Mouse (Mus musculus) urinary bladder, adult 2 months (tissue): ENCODE data around the gene Havcr2. TPM values are rescaled to one million over a fixed set of nuclear protein-coding genes. Genes with fewer than 3 reads are reported as not detected.
A peak's percentile ranks its signal among the peaks of the same experiment; 100 is the strongest.
"Not testable (repeated sequence)": the region's sequence is repeated elsewhere in the genome, so short reads cannot be mapped to it uniquely, and the experiment has no call there.

Experiments
- DNase-seq: peaks from one replicate; pipeline ENCODE4 v3.0.0; 2022; ENCODE audit warnings: low spot score
- polyA plus RNA-seq: library from polyadenylated mRNA; depleted of rRNA; stranded (reverse); fragments of >200 nt; gene quantifications from 2 replicates; pipeline ENCODE4 v1.2.3, GENCODE M21; 2012; rRNA removed

The Havcr2 gene
- 0.37 and 0.46 TPM in 2 replicates for polyA plus RNA-seq

DNA sequence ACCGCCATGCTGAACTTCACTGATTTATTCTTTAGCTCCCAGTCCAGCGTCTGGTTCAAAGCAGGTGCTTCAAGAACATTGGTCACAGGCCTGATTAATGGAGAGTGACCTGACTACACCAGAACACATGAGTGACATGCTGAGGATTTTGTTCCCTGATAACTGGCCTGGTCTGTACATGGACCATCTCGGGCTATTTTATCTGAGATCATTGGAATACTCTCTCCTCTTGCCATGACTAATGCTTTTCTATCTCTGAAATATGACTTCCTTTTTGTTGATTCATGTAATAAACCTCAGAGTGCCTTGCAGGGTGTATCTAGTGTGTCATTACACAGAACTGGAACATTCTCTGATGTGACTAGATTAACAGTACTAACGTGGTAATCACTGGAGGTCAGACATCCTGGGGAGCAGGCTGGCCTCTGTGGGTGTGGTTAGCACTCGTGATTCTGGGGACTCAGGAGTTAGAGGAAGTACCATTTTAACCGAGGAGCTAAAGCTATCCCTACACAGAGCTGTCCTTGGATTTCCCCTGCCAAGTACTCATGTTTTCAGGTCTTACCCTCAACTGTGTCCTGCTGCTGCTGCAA, at the start of gene Havcr2:
Gene Havcr2, plus strand, starts transcription at position 483 of the 593 bp plus-strand sequence.
- no peak for DNase-seq

DNA sequence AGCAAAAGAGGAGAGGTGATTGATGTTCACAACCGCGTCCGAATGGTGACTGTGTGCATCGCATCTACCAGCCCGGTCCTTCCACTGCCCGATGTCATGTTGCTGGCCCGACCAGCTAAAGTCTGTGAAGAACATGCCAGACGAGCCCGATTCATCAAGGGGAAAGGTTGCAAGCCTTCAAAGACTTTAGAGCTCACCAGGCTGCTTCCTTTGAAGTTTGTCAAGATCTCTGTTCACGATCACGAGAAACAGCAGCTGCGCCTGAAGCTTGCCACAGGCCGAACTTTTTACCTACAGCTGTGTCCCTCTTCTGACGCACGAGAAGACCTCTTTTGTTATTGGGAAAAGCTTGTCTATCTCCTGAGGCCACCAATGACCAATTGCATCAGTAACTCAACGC, 49.7 kb upstream of the Havcr2 start:
- DNase-seq = no peak

DNA sequence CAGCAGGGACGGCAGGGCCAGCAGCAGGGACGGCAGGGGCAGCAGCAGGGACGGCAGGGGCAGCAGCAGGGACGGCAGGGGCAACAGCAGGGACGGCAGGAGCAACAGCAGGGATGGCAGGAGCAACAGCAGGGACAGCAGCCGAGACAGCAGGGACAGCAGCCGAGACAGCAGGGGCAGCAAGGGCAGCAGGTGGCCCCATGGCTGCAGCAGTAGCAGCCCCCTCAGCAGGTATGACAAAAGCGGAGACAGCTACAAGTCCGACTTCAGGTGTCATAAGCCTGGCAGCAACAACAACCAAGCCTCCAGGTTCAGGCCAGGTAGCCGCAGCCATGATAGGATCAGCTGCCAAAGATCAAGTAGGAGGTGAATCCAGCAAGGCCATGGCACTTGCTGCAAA, 48.0 kb upstream of the Havcr2 start:
- no peak for DNase-seq

DNA sequence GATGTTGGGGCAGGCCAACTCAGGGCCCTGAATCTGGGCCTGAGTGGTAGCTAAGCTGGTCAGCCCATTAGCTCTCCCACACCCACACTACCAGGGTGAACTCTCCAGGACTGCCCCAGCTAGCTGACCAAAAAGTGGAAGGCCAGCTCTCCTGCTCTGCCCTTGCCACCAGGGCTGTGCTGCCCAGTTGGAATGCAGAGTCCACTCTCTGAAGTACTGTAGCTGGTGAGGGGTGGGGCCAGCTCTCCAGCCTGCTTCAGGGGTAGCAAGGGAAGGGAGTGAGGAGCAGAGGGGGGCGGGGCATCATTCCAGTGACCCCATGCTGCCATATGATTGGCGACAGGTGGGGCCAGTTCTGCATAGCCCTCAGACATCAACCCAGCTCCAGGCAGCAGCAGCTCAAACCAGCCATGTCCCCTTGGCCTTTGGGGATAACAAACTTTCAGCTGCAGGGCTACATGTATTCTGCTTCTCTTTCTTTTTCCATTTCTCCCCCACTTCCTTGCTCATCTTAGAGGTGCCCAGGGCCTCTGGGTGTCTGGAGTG, 44.6 kb upstream of the Havcr2 start:
- DNase-seq = no peak

DNA sequence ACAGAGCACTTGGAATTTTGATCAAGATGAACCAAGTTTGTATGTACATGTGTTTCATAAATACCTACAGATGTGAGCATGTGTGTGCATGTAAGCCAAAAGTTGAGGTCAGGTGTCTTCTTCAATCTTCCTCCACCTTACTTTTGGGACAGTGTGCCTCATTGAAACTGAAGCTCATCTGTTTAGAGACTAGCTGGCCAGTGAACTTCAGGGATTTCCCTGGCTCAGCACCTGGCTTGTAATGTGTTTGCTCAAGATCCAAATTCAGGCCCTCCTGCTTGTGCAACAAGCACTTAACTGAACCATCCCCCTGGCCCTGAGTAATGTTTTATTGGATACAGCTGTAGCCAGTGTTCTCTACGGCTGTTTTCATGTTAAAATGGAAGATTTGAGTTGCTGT, 36.3 kb upstream of the Havcr2 start:
- no peak for DNase-seq

DNA sequence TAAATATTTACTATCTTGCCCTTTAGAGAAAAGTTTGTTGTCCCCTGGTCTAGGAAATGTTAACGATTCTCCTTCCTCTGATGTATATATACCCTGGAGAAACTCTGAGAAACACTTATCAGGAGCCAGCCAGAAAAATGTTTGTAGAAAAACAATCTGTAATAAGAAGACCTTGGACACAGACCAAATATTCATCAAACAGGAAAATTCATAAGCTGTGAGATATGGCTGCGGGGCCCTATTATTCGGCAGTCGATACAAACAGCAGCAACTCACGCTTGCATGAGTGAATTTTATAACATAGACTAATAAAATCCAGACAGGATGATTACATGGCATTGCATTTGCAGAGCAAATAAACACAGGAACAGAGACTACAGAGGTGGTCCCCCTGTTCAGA, 35.9 kb upstream of the Havcr2 start:
- no peak for DNase-seq

DNA sequence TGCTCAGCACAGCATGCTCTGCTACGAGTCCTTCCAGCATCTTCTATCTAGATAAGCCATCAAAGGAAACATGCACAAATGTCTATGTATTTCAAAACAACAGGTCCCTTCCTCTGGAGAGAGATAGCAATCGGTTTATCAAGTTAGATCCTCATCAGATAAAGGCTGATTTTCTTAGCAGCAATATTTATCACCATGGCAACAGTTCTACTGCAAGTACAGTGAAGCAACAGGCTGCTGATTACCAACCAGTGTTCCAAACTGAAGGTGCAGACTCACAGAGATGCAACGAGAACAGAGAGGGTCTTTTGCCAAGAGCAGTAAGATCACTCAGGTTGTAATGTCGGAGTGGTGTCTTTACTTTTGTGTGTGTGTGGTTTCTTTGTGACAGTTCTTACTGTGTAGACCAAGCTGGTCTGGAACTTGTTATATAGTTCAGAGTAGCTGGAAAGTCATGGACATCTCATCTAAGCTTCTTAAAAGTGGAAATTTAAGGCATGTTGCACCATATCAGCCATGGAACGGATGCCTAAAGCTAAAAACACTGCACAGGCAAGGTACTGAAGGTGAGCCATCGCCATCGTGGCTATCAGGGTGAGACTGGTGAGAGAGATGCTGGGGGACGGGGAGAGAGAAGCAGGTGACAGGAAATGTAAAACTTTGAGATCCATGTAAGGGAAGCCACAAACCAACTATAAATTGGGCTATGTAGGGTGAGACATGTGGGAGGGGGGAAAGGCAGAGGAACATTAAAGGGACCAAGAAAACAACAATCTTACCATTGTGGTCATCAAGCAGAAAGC, 33.4 kb upstream of the Havcr2 start:
- DNase-seq = no peak

DNA sequence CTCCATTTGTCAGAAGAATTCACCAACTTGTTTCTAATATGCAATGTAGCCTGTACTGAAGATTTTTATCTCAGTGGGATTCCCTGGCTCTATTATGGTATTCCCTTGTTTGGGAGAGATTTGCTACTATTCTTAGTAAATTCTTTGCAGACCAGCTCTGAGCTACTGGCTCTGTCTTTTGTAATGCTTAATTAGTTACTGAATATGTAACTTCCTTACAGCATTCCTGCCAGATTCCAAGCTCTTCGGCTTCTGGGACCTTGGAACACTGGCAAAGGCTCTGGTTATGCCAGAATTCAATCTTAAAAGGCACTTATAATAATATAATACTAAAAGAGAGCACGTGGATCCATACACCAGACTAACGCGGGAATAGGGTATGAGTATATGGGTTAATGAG, 26.6 kb upstream of the Havcr2 start:
- DNase-seq = not testable (repeated sequence)

DNA sequence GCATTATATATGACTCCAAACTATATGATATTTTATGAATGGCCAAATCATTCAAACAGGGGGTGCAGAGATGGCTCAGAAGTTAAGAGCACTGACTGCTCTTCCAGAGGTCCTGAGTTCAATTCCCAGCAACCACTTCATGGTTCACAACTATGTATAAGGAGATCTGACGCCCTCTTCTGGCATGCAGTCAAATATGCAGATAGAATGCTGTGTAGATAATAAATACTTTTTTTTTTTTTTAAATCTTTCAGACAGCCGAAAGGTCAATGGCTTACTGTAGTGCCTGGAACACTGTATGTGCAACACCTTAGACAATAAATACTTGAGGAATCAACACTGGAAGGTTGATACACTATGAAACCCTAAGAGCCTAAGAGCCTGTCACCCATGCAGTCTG, 24.6 kb upstream of the Havcr2 start:
- no peak for DNase-seq

DNA sequence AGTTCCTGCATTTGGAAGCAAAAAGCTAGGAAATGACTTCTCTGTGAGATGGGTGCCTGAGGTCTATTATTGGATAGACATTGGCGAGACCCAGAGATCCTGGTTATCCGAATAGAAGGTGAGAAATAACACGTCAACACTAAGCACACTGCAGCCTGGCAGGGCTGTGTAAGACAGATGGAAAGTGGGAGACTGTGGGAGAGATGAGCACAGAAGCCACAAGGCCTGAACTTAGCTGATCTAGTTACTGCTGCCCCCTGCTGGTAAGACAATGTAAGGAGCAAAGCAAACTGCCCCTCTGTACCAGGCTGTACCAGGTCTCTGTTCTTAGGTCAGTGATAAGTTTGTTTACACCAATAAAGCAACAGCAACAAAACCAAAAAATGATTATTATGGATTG, 23.6 kb upstream of the Havcr2 start:
- DNase-seq = no peak

DNA sequence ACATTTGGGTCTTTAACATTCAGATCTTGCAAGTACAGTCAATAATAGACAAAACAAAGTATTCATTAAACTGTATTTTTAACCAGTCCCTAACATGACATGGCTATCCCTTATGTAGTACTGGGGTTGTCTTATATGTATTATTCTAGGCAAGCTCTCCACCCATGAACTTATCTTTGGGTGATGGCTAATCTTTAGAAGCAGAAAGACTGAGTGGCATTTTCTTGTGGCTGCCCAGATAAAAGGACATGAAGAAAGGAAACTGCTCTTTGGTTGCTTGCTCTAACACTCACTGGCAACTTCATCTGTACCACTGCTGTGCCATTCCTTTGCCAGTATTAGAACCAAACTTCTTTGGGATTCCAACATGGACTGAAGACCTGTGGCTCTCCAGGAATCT, 19.4 kb upstream of the Havcr2 start:
- DNase-seq = no peak

DNA sequence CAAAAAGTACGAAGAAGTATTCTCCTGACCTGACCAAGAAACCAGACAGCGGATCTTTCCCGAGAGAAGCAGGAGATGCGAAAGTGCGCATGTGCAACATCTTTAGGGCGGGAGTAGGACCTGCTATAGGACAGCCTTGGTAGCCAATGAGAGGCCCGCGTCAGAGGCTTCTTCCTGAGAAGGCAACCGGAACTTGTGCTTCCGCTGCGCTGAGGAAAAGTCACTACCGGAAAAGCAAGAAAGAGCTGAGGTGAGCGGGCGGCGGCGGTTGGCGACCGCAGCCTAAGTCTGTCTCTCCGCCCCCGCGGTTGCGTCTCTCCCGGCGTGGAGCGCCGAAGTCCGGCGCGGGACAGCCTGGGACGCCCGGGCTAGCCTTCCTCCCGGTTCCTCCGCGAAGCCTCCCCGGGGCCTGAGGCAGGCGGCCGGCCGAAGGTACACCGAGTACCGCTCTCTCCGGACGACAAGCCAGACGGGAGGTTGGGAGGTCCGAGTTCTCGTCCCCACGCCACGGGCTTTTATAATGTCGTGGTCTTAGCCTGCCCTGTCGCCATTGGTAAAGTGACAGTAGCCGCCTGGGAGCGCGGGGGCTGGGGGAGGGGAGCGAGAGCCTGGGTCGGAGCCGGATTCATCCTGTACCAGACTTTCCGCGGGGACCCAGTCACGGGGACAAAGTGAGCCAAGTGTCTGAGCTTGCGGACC, 17.8 kb upstream of the Havcr2 start, which contains the start of gene Med7:
Gene Med7, plus strand, starts transcription at position 166 of the 699 bp plus-strand sequence.
- peak; percentile 78 for DNase-seq

DNA sequence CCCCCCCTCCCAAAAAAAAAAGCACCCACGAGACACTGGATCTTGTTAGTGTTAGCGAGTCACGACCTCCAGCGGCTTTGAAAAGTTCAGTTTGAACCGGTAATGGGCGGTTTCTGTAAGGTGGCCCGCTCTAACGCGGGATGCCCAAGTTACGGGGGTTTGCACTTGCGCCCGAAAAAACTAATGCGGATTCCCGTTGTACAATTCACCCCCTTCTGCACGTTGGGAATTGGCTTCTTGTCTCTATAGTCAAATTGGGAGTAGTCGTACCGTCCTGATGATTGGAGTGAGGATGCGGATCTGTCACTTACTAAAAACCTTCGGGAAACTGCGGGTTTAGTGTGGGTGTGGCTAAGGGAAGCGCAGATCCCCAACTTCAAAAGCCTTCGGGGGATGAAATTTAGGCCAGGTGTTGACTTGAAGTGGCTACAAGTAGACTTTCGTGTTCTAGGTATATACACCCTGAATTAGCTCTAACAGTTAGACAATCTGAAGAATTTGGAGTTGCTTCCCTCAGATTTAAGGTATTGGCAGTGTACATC, 17.2 kb upstream of the Havcr2 start:
- DNase-seq = no peak

DNA sequence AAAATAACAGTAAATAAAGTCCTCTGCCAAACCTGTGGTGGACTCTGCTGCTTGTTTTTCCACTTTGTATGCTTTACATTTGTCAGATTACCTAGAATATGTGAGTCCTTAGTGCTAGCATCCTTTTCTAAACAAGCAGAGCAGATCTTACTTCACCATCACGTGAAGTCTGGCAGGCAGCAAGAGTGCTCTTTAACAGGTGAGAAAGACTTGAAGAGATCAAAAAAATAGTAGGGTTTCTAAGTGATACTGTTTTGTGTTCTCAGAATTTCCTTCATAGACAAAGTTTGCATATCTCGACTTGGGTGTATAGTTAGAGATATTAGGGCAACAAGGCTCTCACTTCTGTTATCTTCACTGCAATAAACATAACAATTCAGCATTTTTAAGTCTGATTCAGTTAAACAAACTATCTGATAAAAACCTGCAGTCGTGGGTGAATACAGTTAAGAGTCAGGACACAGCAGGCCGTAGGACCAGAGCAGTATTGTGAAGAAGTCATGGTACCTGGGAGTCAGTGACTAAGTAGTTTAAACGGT, 15.7 kb upstream of the Havcr2 start:
- no peak for DNase-seq

DNA sequence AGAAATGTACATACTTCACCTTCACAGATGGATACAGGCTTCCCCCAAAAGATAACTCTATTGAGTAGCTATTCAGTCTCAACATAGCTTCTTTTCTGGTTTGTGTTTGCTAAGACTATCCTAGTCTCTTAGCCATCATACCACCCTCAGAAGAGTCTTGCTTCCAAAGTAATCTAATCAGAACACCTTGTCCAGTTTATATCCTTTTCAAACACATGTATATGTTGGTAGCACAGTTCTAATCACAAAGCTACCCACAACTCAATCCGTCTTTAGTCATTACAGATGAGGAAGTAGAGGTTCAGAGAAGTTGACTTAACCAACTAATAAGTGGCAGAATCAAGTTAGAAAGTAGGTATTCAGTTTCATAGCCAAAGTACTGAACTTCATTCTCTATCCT, 13.0 kb upstream of the Havcr2 start:
- DNase-seq = no peak

DNA sequence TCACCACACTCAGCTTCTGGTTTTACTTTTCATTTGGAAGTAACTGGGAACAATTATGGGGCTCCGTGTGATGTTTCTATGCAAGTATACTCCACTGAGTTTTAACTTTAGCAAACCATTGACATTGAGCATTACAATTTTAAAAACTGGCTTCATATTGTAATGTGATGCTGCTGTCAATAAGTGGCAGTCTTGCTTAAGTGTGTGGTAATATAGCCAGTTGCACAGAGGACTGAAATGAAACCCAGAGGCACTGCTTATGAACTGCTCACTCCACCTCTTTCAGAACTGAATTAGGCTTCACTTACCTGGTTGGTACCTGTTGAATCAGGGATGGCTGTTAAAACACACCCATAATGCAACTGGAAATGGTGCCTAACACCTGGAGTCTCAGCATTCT, 11.6 kb upstream of the Havcr2 start:
- no peak for DNase-seq

DNA sequence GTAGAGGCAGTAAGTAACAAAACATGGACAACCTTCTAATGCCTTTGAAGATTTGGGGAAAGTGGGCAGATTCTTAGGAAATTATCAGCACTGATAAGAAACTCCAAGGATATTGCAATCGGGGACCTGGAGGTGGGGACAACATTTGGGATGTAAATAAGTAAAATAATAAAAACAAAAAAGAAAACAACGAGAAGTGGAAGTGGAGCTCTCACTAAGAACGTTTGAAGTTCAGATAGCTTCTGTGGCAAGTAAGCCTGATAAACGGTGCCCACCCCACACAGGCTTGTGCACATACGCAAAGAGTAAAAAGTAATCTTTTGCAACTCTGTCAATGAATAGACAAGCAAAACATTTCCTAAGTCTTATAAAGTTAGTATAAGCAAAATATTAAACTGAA, 10.8 kb upstream of the Havcr2 start:
- no peak for DNase-seq

DNA sequence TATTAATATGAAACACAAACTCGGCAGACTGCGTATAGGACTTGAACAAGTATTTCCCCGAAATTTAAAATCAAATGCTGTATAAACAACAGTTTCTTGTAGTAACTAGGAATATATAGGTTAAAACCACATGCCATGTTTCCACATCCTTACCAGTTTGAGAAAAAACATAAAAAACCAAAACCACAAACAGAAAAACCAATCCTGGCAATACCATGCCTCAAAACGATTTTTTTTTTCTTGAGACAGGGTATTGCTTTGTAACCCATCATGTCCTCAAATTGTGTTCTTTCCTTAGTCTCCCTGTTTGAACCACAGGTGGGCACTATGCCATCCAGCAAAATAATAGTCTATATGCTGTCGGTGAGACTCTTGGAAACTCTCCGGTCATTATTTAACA, 8.6 kb upstream of the Havcr2 start:
- no peak for DNase-seq

DNA sequence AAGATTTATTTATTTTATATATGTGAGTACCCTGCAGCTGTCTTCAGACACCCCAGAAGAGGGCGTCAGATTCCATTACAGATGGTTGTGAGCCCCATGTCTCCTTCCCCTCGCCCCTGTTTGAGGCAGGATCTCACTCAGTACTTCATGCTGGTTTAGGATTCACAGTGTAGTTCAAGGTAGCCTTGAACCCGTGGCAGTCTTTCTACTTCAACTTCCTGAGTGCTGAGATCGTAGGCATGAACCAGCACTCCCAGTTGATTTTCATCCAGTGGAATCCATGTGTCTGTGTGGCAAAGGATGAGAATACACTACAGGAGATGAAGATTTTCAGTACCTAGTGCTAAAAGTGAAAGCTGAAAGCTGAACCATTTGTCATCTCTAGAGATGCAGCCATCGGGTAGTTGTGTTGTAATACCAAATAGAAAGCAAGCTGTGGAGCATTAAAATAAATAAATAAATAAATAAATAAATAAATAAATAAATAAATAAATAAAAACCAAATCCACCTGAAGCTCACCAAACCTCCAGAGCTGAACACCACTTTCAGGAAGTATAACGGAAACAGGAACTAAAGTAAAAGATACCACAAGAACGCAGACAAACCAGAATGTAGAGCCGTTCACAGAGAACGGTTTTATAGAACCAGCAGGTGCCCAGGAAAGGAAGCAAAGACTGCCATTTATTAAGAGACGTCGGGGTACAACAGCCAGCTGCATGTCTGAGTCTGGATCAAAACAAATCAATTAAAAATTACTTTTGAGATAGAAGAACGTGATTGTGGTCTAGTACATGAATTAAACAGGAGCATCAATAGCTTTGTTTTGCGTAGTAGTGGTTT, 6.9 kb upstream of the Havcr2 start:
- no peak for DNase-seq

DNA sequence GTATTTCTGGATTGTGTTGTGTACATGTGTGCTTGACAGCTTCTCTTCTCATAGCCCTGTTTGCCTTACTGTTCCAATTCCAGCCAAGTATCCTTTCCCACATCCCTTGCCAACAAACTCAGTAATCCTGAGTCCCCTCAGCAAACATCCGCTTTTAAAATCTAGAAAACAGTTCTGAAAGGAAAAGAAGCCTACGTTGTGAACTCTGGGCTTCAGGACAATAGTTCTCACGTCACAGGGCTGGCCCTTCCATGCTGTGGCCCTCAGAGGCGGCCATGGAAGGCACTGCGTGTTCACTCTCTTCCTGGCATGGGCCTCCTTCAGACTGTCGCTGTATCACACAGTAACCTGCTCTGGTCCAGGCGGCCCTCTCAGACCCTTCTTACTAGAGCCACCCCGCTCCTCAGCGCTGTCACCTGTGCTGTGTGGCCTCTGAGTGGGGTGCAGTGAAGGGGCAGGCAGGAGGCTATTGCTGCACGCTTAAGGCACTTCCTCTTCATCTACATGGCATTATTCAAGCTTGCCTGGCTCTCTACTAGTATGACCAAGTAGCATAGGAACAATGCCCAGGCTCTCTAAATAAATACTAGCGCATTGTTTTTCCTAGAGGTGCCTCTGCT, 5.2 kb upstream of the Havcr2 start:
- no peak for DNase-seq

DNA sequence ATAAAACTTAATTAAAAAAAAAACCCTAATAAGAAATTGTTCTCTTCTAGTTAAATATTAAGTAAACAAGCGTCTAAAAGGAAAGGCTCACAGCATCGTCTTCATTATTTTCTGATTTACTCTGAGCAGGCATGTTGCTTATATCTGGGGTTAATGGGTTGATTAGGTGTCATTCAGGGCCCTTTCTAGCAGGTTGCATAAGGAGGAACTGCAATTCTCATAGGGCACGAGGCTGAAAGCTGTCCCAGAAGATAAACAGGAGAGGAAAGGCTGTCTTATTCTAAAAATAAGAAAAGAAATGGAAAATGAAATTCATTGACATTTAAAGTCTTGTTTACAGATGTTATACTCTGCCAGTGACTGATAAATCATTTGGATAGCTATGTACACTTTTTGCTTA, 5.2 kb downstream of the Havcr2 start:
- no peak for DNase-seq
